Mouse (Mus musculus): ENCODE results near the gene Cox6b2. TPM values are rescaled to one million over a fixed set of nuclear protein-coding genes. Genes with fewer than 3 reads are reported as not detected.

Gene Cox6b2
- polyA plus RNA-seq, 1 experiment from 2014 or later: not detected

DNA sequence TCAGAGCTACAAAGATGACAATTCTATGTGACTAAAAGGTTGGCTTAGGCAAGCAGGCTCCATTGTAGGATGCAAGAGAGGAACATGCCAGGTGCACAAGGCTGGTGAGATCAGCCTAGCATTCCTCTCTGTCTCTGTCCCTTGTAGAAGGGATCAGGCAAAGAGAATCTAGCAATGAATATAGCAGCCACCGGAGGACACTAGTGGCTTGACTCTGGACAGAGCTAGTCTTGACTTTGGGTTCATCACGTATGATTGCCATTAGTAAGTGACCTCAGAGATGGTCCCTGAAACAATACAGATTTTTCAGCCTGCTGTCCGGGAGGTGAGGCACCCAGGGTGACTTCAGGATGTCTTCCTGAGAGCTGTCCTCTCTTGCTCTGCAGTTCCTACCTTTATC lies 40.3 kb downstream of the Cox6b2 start:
- H3K27ac ChIP-seq: no peak overlapping the region
- no peaks in the 10 kb centered on the region for H3K79me2 ChIP-seq (ENCODE audit: inconsistent target)
- WGBS (ENCODE audit: missing documents): 94% methylated on average over 3 of the region's 3 CpGs
- H3K4me3 ChIP-seq (ENCODE audit: inconsistent target): no peak overlapping the region
- H3K36me3 ChIP-seq (ENCODE audit: inconsistent target): no peaks in the 10 kb centered on the region

DNA sequence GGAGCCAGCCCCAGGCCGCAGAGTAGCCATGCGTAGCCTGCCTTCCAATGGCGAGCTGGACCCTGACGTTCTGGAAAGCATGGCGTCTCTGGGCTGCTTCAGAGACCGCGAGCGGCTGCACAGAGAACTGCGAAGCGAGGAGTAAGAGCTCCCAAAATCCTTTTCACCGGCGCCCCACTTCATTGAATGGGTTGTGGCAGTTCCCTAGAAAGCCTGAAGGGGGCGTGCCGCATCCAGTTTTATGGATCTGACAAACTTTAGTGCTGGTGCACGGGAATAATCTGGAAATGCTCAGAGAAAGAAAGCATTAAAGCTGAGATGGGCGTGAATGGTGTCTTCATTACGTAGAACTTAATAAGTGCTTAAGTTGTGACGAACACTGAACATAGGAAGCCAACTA lies 47.8 kb downstream of the Cox6b2 start:
- 47% methylated on average over 15 of the region's 18 CpGs for WGBS (ENCODE audit: missing documents)
- H3K36me3 ChIP-seq (ENCODE audit: inconsistent target): no peaks in the 10 kb centered on the region
- H3K27ac ChIP-seq: no peak overlapping the region

DNA sequence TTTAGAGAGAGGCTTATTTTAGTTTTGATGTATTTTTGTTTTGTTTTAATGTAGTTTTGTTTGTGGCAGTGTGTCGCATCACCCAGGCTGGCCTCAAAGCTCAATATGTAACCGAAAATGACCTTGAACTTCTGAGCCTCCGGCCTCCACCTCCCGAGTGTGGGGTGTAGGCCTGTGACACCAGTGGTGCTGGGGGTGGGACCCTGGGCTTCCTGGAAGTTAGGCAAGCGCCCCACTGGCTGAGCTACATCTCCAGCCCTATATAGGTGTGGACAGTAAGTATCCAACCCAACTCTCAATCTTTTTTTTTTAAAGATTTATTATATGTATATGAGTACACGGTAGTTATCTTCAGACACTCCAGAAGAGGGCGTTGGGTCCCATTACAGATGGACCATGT lies 49.7 kb downstream of the Cox6b2 start:
- no peaks in the 10 kb centered on the region for H3K79me2 ChIP-seq (ENCODE audit: inconsistent target)
- H3K27ac ChIP-seq: no peak overlapping the region
- no peaks in the 10 kb centered on the region for H3K36me3 ChIP-seq (ENCODE audit: inconsistent target)
- H3K4me3 ChIP-seq (ENCODE audit: inconsistent target): no peak overlapping the region
- 92% methylated on average over 7 of the region's 7 CpGs for WGBS (ENCODE audit: missing documents)

More for the DNA sequence above, 47.8 kb downstream of the Cox6b2 start:
- Histone ChIP-seq H3K4me3 (ENCODE audit: inconsistent target) (no peak overlapping the region), H3K79me2 (ENCODE audit: inconsistent target) (no peaks in the 10 kb centered on the region)

DNA sequence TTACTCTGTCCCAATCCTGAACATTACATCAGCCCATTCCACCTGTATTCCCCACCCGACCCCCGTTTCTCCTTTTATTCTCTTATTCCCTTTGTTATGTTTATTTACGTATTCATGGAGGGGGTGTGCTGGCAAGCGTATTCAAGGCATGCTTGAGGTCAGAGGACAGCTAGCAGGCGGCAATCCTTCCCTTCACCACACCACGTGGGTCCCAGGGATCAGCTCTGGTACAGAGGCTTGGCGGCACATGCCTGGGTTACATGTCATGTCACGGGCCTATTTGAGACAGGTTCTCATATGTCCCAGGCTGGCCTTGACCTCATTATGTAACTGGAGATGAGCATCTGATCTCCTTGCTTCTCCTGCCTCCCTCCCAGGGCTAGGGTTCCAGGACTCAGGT lies 50.6 kb downstream of the Cox6b2 start:
- H3K79me2 ChIP-seq (ENCODE audit: inconsistent target): no peaks in the 10 kb centered on the region
- H3K27ac ChIP-seq: no peak overlapping the region
- no peak overlapping the region for H3K4me3 ChIP-seq (ENCODE audit: inconsistent target)
- WGBS (ENCODE audit: missing documents): 89% methylated on average over 8 of the region's 8 CpGs
- H3K36me3 ChIP-seq (ENCODE audit: inconsistent target): no peaks in the 10 kb centered on the region

Other genes with a start within 250 kb of the Cox6b2 start
- gene Tnnt1, start 236.7 kb downstream of the Cox6b2 start, polyA plus RNA-seq (2018): 2.4 to 3.6 TPM (median 3.2 TPM) in 3 replicates
- gene Tnni3, start 228.9 kb downstream of the Cox6b2 start, polyA plus RNA-seq (2018): 0.57 to 2.9 TPM (median 2.8 TPM) in 3 replicates
- gene Dnaaf3, start 220.6 kb downstream of the Cox6b2 start, polyA plus RNA-seq (2018): 2.2 to 5.6 TPM (median 2.3 TPM) in 3 replicates
- gene Syt5, start 205.6 kb downstream of the Cox6b2 start, polyA plus RNA-seq (2018): not detected in 3 replicates
- not detected in 3 replicates for gene Ptprh, start 149.1 kb downstream of the Cox6b2 start, polyA plus RNA-seq (2018)
- 1.4 to 2.3 TPM (median 2.1 TPM) in 3 replicates for gene Tmem86b, start 121.7 kb downstream of the Cox6b2 start, polyA plus RNA-seq (2018)
- gene Ppp6r1, start 94.1 kb downstream of the Cox6b2 start, polyA plus RNA-seq (2018): 68.2 to 77.4 TPM (median 74.2 TPM) in 3 replicates
- 13.6 to 44.2 TPM (median 27.9 TPM) in 3 replicates for gene Hspbp1, start 68.0 kb downstream of the Cox6b2 start, polyA plus RNA-seq (2018)
- 0.07 TPM in 1 of 3 replicates, not detected in the others for gene Brsk1, start 62.5 kb downstream of the Cox6b2 start, polyA plus RNA-seq (2018)
- 1.2 to 4.1 TPM (median 2.5 TPM) in 3 replicates for gene Tmem150b, start 27.8 kb downstream of the Cox6b2 start, polyA plus RNA-seq (2018)
- gene Kmt5c, start 13.0 kb downstream of the Cox6b2 start, polyA plus RNA-seq (2018): 13.0 to 41.3 TPM (median 19.4 TPM) in 3 replicates
- gene Fam71e2, start 18.2 kb upstream of the Cox6b2 start, polyA plus RNA-seq (2018): not detected in 3 replicates
- gene Il11, start 29.8 kb upstream of the Cox6b2 start, polyA plus RNA-seq (2018): not detected in 3 replicates
- gene Tmem190, start 29.8 kb upstream of the Cox6b2 start, polyA plus RNA-seq (2018): not detected in 3 replicates
- gene Tmem238, start 36.6 kb upstream of the Cox6b2 start, polyA plus RNA-seq (2018): 0.67 to 1.6 TPM (median 0.70 TPM) in 3 replicates
- 395 to 534 TPM (median 483 TPM) in 3 replicates for gene Rpl28, start 39.8 kb upstream of the Cox6b2 start, polyA plus RNA-seq (2018)
- 69.0 to 174 TPM (median 124 TPM) in 3 replicates for gene Ube2s, start 59.5 kb upstream of the Cox6b2 start, polyA plus RNA-seq (2018)
- not detected in 3 replicates for gene Shisa7, start 91.6 kb upstream of the Cox6b2 start, polyA plus RNA-seq (2018)
- 6.2 to 11.2 TPM (median 10.2 TPM) in 3 replicates for gene Isoc2b, start 117.2 kb upstream of the Cox6b2 start, polyA plus RNA-seq (2018)
- 9.6 to 13.3 TPM (median 13.0 TPM) in 3 replicates for gene Isoc2a, start 124.1 kb upstream of the Cox6b2 start, polyA plus RNA-seq (2018)
- not detected in 3 replicates for gene Gm36210, start 153.4 kb upstream of the Cox6b2 start, polyA plus RNA-seq (2018)
- 3.1 to 5.6 TPM (median 4.4 TPM) in 3 replicates for gene Zfp628, start 162.1 kb upstream of the Cox6b2 start, polyA plus RNA-seq (2018)
- 0.15 to 1.1 TPM (median 0.17 TPM) in 3 replicates for gene Nat14, start 168.9 kb upstream of the Cox6b2 start, polyA plus RNA-seq (2018)
- 0.13 to 0.33 TPM (median 0.28 TPM) in 3 replicates for gene Ssc5d, start 172.7 kb upstream of the Cox6b2 start, polyA plus RNA-seq (2018)
- gene Sbk2, start 211.3 kb upstream of the Cox6b2 start, polyA plus RNA-seq (2018): 0.36 to 1.8 TPM (median 1.1 TPM) in 3 replicates
- gene Sbk3, start 218.1 kb upstream of the Cox6b2 start, polyA plus RNA-seq (2018): not detected in 3 replicates
- gene Zfp579, start 243.1 kb upstream of the Cox6b2 start, polyA plus RNA-seq (2018): 4.3 to 9.9 TPM (median 7.3 TPM) in 3 replicates

All from macrophage (primary cell).